32 mouse cellular contexts compared by ENCODE assay signal in genomic region chr11:33596655-33597054, GRCm38 (mm10). TPM values are rescaled to one million over a fixed set of nuclear protein-coding genes. Genes with fewer than 3 reads are reported as not detected.
"Had no signal": no experiment of that assay in that cellular context is flagged by ENCODE, and none has a peak within 500 bp of the region (broad histone marks: within the 10 kb centered on the region; RNA-seq: fewer than 3 reads in every experiment).

No protein-coding gene starts in this region.

- H3K4me2 ChIP-seq: limb, embryonic 13.5 days; liver, embryonic 12.5 days; liver, embryonic 15.5 days; lung, embryonic 15.5 days; midbrain, embryonic 12.5 days; midbrain, embryonic 15.5 days had no signal

- H3K36me3 ChIP-seq: limb, embryonic 10.5 days; limb, embryonic 13.5 days; liver, embryonic 12.5 days; liver, embryonic 15.5 days; lung, embryonic 15.5 days; midbrain, embryonic 12.5 days; midbrain, embryonic 15.5 days had no signal

- H3K27me3 ChIP-seq: liver, embryonic 12.5 days; liver, embryonic 15.5 days; lung, embryonic 15.5 days; midbrain, embryonic 12.5 days; midbrain, embryonic 15.5 days had no signal

- DNase-seq: kidney, adult 11 months; kidney, adult 9 months; kidney, postnatal 25 days; layer of hippocampus, adult 9-11 months; liver; lung, adult 18-20 months; lung, postnatal 10 days; lung, postnatal 36 days; retina, postnatal 1 day; right cerebral cortex, postnatal 25 days; spleen, adult 18-20 months; thymus, adult 18-20 months; thymus, postnatal 36 days had no signal

- ATAC-seq: liver, embryonic 12.5 days; midbrain, embryonic 15.5 days had no signal

- H3K4me3 ChIP-seq: layer of hippocampus, adult 2 months; limb, embryonic 10.5 days; limb, embryonic 13.5 days; liver, embryonic 12.5 days; liver, embryonic 15.5 days; lung, embryonic 15.5 days; megakaryocyte, embryonic 14.5 days; midbrain, embryonic 12.5 days; midbrain, embryonic 15.5 days; myocyte had no signal

- H3K9me3 ChIP-seq: limb, embryonic 10.5 days; limb, embryonic 13.5 days; liver, embryonic 12.5 days; liver, embryonic 15.5 days; lung, embryonic 15.5 days; megakaryocyte, embryonic 14.5 days; midbrain, embryonic 12.5 days; midbrain, embryonic 15.5 days had no signal

- H3K9ac ChIP-seq: limb, embryonic 13.5 days; liver, embryonic 12.5 days; liver, embryonic 15.5 days; lung, embryonic 15.5 days; midbrain, embryonic 12.5 days; midbrain, embryonic 15.5 days had no signal

- H3K27ac ChIP-seq: kidney, postnatal 0 days; layer of hippocampus, adult 2 months; limb, embryonic 10.5 days; limb, embryonic 13.5 days; liver, embryonic 12.5 days; liver, embryonic 15.5 days; lung, embryonic 15.5 days; midbrain, embryonic 12.5 days; midbrain, embryonic 15.5 days had no signal

- H3K4me1 ChIP-seq: limb, embryonic 10.5 days; limb, embryonic 13.5 days; liver, embryonic 12.5 days; liver, embryonic 15.5 days; lung, embryonic 15.5 days; megakaryocyte, embryonic 14.5 days; midbrain, embryonic 12.5 days; midbrain, embryonic 15.5 days had no signal

RNA-seq across cellular contexts. Expression of gene D130052B06Rik, which starts 2.4 kb away (rescaled TPM):
- total RNA-seq: layer of hippocampus, adult 2 months; layer of hippocampus, postnatal 25 days; left cerebral cortex, adult 18-20 months; left cerebral cortex, postnatal 25 days; monocyte, adult 5-6 weeks had no signal
- polyA plus RNA-seq: kidney, postnatal 0 days; large intestine, adult 2 months; limb, embryonic 10.5 days; liver, embryonic 12.5 days; liver, embryonic 15.5 days; lung, embryonic 15.5 days; midbrain, embryonic 15.5 days; myocyte; stomach, embryonic 16.5 days; testis, adult 2 months; urinary bladder, adult 2 months had no signal

RNA-seq across cellular contexts. Expression of gene Gabrp, which starts 17.9 kb away (rescaled TPM):
- total RNA-seq: layer of hippocampus, adult 2 months; layer of hippocampus, postnatal 25 days; left cerebral cortex, adult 18-20 months; left cerebral cortex, postnatal 25 days; monocyte, adult 5-6 weeks had no signal
- polyA plus RNA-seq: liver, embryonic 15.5 days; myocyte had no signal
